Mouse (Mus musculus) bone marrow macrophage, adult 2 months (primary cell): Measurements from ENCODE around the gene Gnb2.

Experiments used
- CTCF ChIP-seq: IDR thresholded peaks from 2 replicates; pipeline ENCODE4 v1.5.1; 2012; ENCODE audit warnings: low read depth, mild to moderate bottlenecking, low read length, moderate library complexity
- POLR2A ChIP-seq: IDR thresholded peaks from 2 replicates; pipeline ENCODE4 v1.6.1; 2012; ENCODE audit warnings: mild to moderate bottlenecking, low read depth, low read length, borderline replicate concordance

DNA sequence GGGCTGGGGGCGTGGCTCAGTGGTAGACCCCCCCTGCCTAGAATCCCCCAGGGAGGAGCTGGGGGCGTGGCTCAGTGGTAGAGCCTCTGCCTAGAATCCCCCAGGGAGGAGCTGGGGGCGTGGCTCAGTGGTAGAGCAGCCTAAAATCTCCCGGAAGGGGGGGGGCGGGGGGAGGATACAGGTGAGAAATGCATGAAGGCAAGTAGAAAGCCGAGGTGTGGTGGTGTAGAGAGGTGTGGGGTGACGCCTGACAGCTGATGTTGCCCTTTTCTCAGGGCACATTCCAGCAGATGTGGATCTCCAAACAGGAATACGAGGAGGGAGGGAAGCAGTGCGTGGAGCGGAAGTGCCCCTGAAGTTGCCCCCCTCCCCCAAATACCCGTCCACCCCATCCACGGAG lies 35.7 kb upstream of the Gnb2 start:
- TF ChIP-seq POLR2A (no peak), CTCF (no peak)
